Mouse (Mus musculus): ENCODE measurements around the gene Paqr3. TPM values are rescaled to one million over a fixed set of nuclear protein-coding genes. Genes with fewer than 3 reads are reported as not detected.

Paqr3 gene
- polyA plus RNA-seq, 1 experiment from 2014 or later = 12.3 TPM

DNA sequence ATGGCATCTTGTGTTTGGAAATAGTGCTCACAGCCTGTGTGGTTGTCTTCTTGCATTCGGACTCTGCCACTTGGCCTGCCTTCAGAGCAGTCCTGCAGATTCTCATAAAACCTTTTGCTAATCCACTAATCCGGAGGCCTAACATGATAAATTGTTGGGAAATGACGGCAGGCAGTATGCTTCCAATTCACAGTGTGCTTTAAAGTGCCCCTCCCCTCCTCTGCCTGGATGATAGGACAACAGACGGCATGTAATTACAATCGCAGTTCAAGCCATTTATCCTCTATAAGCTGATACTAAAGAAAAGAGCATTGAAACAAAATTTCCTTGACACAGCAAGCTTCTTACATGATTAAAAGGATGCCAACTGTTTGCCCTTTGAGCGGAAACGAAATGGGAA is 33.7 kb downstream of the Paqr3 start:
- 67% methylated on average over 7 of the region's 7 CpGs for WGBS
- DNase-seq (ENCODE audit: low spot score) (no peak), ATAC-seq (replicated peaks; ENCODE audit: low FRiP score) (no peak)
- Histone ChIP-seq H3K4me2 (ENCODE audit: low read depth, low read length, severe bottlenecking) (no peak overlapping the region), H3K4me1 (replicated peaks; ENCODE audit: control insufficient read depth, insufficient read depth, low read length) (no peaks in the 10 kb centered on the region), H3K9ac (ENCODE audit: low read length) (no peak overlapping the region), H3K27ac (ENCODE audit: low read depth, low read length) (no peak overlapping the region), H3K9me3 (ENCODE audit: control insufficient read depth, low read length) (no peaks in the 10 kb centered on the region), H3K4me3 (ENCODE audit: low read depth, low read length) (no peak overlapping the region), H3K27me3 (ENCODE audit: control insufficient read depth, insufficient read depth, low read length) (no peaks in the 10 kb centered on the region), H3K36me3 (ENCODE audit: control insufficient read depth, insufficient read depth, low read length) (no peaks in the 10 kb centered on the region)

- H3K27me3 ChIP-seq (ENCODE audit: control insufficient read depth, insufficient read depth, low read length) = no peaks in the 10 kb centered on the region
- no peaks in the 10 kb centered on the region for H3K4me1 ChIP-seq (replicated peaks; ENCODE audit: control insufficient read depth, insufficient read depth, low read length)
- DNase-seq (ENCODE audit: low spot score) (no peak), ATAC-seq (replicated peaks; ENCODE audit: low FRiP score) (no peak)
- H3K27ac ChIP-seq (ENCODE audit: low read depth, low read length) = no peak overlapping the region
- no peaks in the 10 kb centered on the region for H3K9me3 ChIP-seq (ENCODE audit: control insufficient read depth, low read length)
- WGBS = 94% methylated on average over 5 of the region's 5 CpGs
- H3K9ac ChIP-seq (ENCODE audit: low read length) = no peak overlapping the region
- H3K4me2 ChIP-seq (ENCODE audit: low read depth, low read length, severe bottlenecking) = no peak overlapping the region
- no peaks in the 10 kb centered on the region for H3K36me3 ChIP-seq (ENCODE audit: control insufficient read depth, insufficient read depth, low read length)
- H3K4me3 ChIP-seq (ENCODE audit: low read depth, low read length) = no peak overlapping the region
These were observed 35.2 kb downstream of the Paqr3 start for GRCm38 (mm10) chr5:97076167-97076566.

GRCm38 (mm10) chr5:97075476-97076151 is 35.8 kb downstream of the Paqr3 start:
- no peaks in the 10 kb centered on the region for H3K27me3 ChIP-seq (ENCODE audit: control insufficient read depth, insufficient read depth, low read length)
- WGBS = 93% methylated on average over 11 of the region's 11 CpGs

GRCm38 (mm10) chr5:97065746-97066145 is 45.6 kb downstream of the Paqr3 start:
- no peak for DNase-seq (ENCODE audit: low spot score)
- Histone ChIP-seq H3K4me3 (ENCODE audit: low read depth, low read length) (no peak overlapping the region), H3K27me3 (ENCODE audit: control insufficient read depth, insufficient read depth, low read length) (no peaks in the 10 kb centered on the region), H3K4me1 (replicated peaks; ENCODE audit: control insufficient read depth, insufficient read depth, low read length) (no peaks in the 10 kb centered on the region), H3K36me3 (ENCODE audit: control insufficient read depth, insufficient read depth, low read length) (no peaks in the 10 kb centered on the region; the same call in 1 of the 2 replicates), H3K9me3 (ENCODE audit: control insufficient read depth, low read length) (no peaks in the 10 kb centered on the region), H3K9ac (ENCODE audit: low read length) (no peak overlapping the region), H3K27ac (ENCODE audit: low read depth, low read length) (no peak overlapping the region), H3K4me2 (ENCODE audit: low read depth, low read length, severe bottlenecking) (no peak overlapping the region)
- 94% methylated on average over 4 of the region's 4 CpGs for WGBS
- ATAC-seq (replicated peaks; ENCODE audit: low FRiP score) = no peak

More at GRCm38 (mm10) chr5:97075476-97076151, 35.8 kb downstream of the Paqr3 start:
- Histone ChIP-seq H3K4me1 (replicated peaks; ENCODE audit: control insufficient read depth, insufficient read depth, low read length) (no peaks in the 10 kb centered on the region), H3K4me2 (ENCODE audit: low read depth, low read length, severe bottlenecking) (no peak overlapping the region), H3K36me3 (ENCODE audit: control insufficient read depth, insufficient read depth, low read length) (no peaks in the 10 kb centered on the region), H3K4me3 (ENCODE audit: low read depth, low read length) (no peak overlapping the region), H3K9me3 (ENCODE audit: control insufficient read depth, low read length) (no peaks in the 10 kb centered on the region), H3K9ac (ENCODE audit: low read length) (no peak overlapping the region), H3K27ac (ENCODE audit: low read depth, low read length) (no peak overlapping the region)
- ATAC-seq (replicated peaks; ENCODE audit: low FRiP score) (no peak), DNase-seq (ENCODE audit: low spot score) (no peak)

GRCm38 (mm10) chr5:97062041-97062440 is 49.4 kb downstream of the Paqr3 start:
- Histone ChIP-seq H3K4me3 (ENCODE audit: low read depth, low read length) (no peak overlapping the region), H3K4me2 (ENCODE audit: low read depth, low read length, severe bottlenecking) (no peak overlapping the region), H3K36me3 (ENCODE audit: control insufficient read depth, insufficient read depth, low read length) (no peaks in the 10 kb centered on the region; the same call in 1 of the 2 replicates), H3K9ac (ENCODE audit: low read length) (no peak overlapping the region), H3K9me3 (ENCODE audit: control insufficient read depth, low read length) (no peaks in the 10 kb centered on the region), H3K27me3 (ENCODE audit: control insufficient read depth, insufficient read depth, low read length) (no peaks in the 10 kb centered on the region), H3K4me1 (replicated peaks; ENCODE audit: control insufficient read depth, insufficient read depth, low read length) (no peaks in the 10 kb centered on the region), H3K27ac (ENCODE audit: low read depth, low read length) (no peak overlapping the region)
- DNase-seq (ENCODE audit: low spot score) (no peak), ATAC-seq (replicated peaks; ENCODE audit: low FRiP score) (no peak)
- 84% methylated on average over 1 of the region's 1 CpGs for WGBS

- DNase-seq (ENCODE audit: low spot score) (no peak), ATAC-seq (replicated peaks; ENCODE audit: low FRiP score) (no peak)
- 69% methylated on average over 3 of the region's 3 CpGs for WGBS
- no peaks in the 10 kb centered on the region for H3K4me1 ChIP-seq (replicated peaks; ENCODE audit: control insufficient read depth, insufficient read depth, low read length)
- H3K4me2 ChIP-seq (ENCODE audit: low read depth, low read length, severe bottlenecking) = no peak overlapping the region
- no peak overlapping the region for H3K4me3 ChIP-seq (ENCODE audit: low read depth, low read length)
- no peak overlapping the region for H3K9ac ChIP-seq (ENCODE audit: low read length)
- H3K27me3 ChIP-seq (ENCODE audit: control insufficient read depth, insufficient read depth, low read length) = no peaks in the 10 kb centered on the region
- H3K27ac ChIP-seq (ENCODE audit: low read depth, low read length) = no peak overlapping the region
- H3K36me3 ChIP-seq (ENCODE audit: control insufficient read depth, insufficient read depth, low read length) = no peaks in the 10 kb centered on the region; the same call in 1 of the 2 replicates
- no peaks in the 10 kb centered on the region for H3K9me3 ChIP-seq (ENCODE audit: control insufficient read depth, low read length)
These were observed 50.5 kb downstream of the Paqr3 start for GRCm38 (mm10) chr5:97060864-97061263.

GRCm38 (mm10) chr5:97056791-97057450 is 54.5 kb downstream of the Paqr3 start:
- no peaks in the 10 kb centered on the region for H3K36me3 ChIP-seq (ENCODE audit: control insufficient read depth, insufficient read depth, low read length)
- no peaks in the 10 kb centered on the region for H3K27me3 ChIP-seq (ENCODE audit: control insufficient read depth, insufficient read depth, low read length)
- 90% methylated on average over 12 of the region's 12 CpGs for WGBS
- DNase-seq (ENCODE audit: low spot score) = no peak
- no peak for ATAC-seq (replicated peaks; ENCODE audit: low FRiP score)
- H3K9ac ChIP-seq (ENCODE audit: low read length) = no peak overlapping the region
- H3K4me1 ChIP-seq (replicated peaks; ENCODE audit: control insufficient read depth, insufficient read depth, low read length) = no peaks in the 10 kb centered on the region
- H3K9me3 ChIP-seq (ENCODE audit: control insufficient read depth, low read length) = no peaks in the 10 kb centered on the region
- no peak overlapping the region for H3K4me2 ChIP-seq (ENCODE audit: low read depth, low read length, severe bottlenecking)
- H3K27ac ChIP-seq (ENCODE audit: low read depth, low read length) = no peak overlapping the region
- H3K4me3 ChIP-seq (ENCODE audit: low read depth, low read length) = no peak overlapping the region

- 89% methylated on average over 3 of the region's 3 CpGs for whole genome bisulfite sequencing
- no peak for ATAC-seq (replicated peaks; ENCODE audit: low FRiP score)
- Histone ChIP-seq H3K27me3 (ENCODE audit: control insufficient read depth, insufficient read depth, low read length) (no peaks in the 10 kb centered on the region), H3K4me3 (ENCODE audit: low read depth, low read length) (no peak overlapping the region), H3K36me3 (ENCODE audit: control insufficient read depth, insufficient read depth, low read length) (no peaks in the 10 kb centered on the region), H3K4me1 (replicated peaks; ENCODE audit: control insufficient read depth, insufficient read depth, low read length) (no peaks in the 10 kb centered on the region), H3K9ac (ENCODE audit: low read length) (no peak overlapping the region), H3K9me3 (ENCODE audit: control insufficient read depth, low read length) (no peaks in the 10 kb centered on the region), H3K27ac (ENCODE audit: low read depth, low read length) (no peak overlapping the region), H3K4me2 (ENCODE audit: low read depth, low read length, severe bottlenecking) (no peak overlapping the region)
- DNase-seq (ENCODE audit: low spot score) = no peak
These were observed 55.0 kb downstream of the Paqr3 start for GRCm38 (mm10) chr5:97056359-97056758.

All from forebrain, embryonic 11.5 days (tissue).